Mouse (Mus musculus): ENCODE measurements around the gene Tra2a. TPM values are rescaled to one million over a fixed set of nuclear protein-coding genes. Genes with fewer than 3 reads are reported as not detected.
A peak's percentile ranks its signal among the peaks of the same experiment; 100 is the strongest.

The Tra2a gene
- polyA plus RNA-seq, 1 experiment from 2014 or later = 44.5 TPM

GRCm38 (mm10) chr6:49224923-49225727 lies 38.7 kb downstream of the Tra2a start:
- WGBS = 71% methylated on average over 11 of the region's 11 CpGs
- no peak for DNase-seq (ENCODE audit: low spot score)
- no peak overlapping the region for H3K4me3 ChIP-seq (replicated peaks; ENCODE audit: low read length)
- H3K9me3 ChIP-seq (ENCODE audit: control insufficient read depth, low read length) = no peaks in the 10 kb centered on the region
- no peaks in the 10 kb centered on the region; the same call in 1 of the 2 replicates for H3K4me1 ChIP-seq (replicated peaks; ENCODE audit: control insufficient read depth, insufficient read depth, low read length)
- ATAC-seq (ENCODE audit: low FRiP score) = no peak
- no peak overlapping the region for H3K9ac ChIP-seq
- H3K4me2 ChIP-seq (replicated peaks) = no peak overlapping the region
- no peak overlapping the region for H3K27ac ChIP-seq
- no peaks in the 10 kb centered on the region for H3K27me3 ChIP-seq (ENCODE audit: control insufficient read depth, insufficient read depth, low read length)
- H3K36me3 ChIP-seq (replicated peaks; ENCODE audit: control insufficient read depth, insufficient read depth) = no peaks in the 10 kb centered on the region

GRCm38 (mm10) chr6:49221906-49222305 lies 41.9 kb downstream of the Tra2a start:
- no peak for DNase-seq (ENCODE audit: low spot score)
- Histone ChIP-seq H3K9me3 (ENCODE audit: control insufficient read depth, low read length) (no peaks in the 10 kb centered on the region), H3K9ac (no peak overlapping the region), H3K27me3 (ENCODE audit: control insufficient read depth, insufficient read depth, low read length) (no peaks in the 10 kb centered on the region), H3K4me3 (replicated peaks; ENCODE audit: low read length) (no peak overlapping the region), H3K36me3 (replicated peaks; ENCODE audit: control insufficient read depth, insufficient read depth) (no peaks in the 10 kb centered on the region), H3K4me2 (replicated peaks) (no peak overlapping the region), H3K4me1 (replicated peaks; ENCODE audit: control insufficient read depth, insufficient read depth, low read length) (peaks cover 6% of the 10 kb centered on the region; the same call in 1 of the 2 replicates), H3K27ac (no peak overlapping the region)
- ATAC-seq (ENCODE audit: low FRiP score) = no peak
- WGBS = 5% methylated on average over 7 of the region's 7 CpGs

GRCm38 (mm10) chr6:49219920-49220604 lies 43.8 kb downstream of the Tra2a start:
- H3K4me3 ChIP-seq (replicated peaks; ENCODE audit: low read length) = 0 out of 2 replicates have a peak overlapping the region, but pooled peaks have one; percentile 2
- peak overlapping the region; percentile 36 for H3K4me2 ChIP-seq (replicated peaks)
- H3K27me3 ChIP-seq (ENCODE audit: control insufficient read depth, insufficient read depth, low read length) = no peaks in the 10 kb centered on the region
- no peak overlapping the region for H3K27ac ChIP-seq
- H3K36me3 ChIP-seq (replicated peaks; ENCODE audit: control insufficient read depth, insufficient read depth) = no peaks in the 10 kb centered on the region
- H3K9me3 ChIP-seq (ENCODE audit: control insufficient read depth, low read length) = no peaks in the 10 kb centered on the region
- ATAC-seq (ENCODE audit: low FRiP score) (no peak), DNase-seq (ENCODE audit: low spot score) (no peak)
- H3K9ac ChIP-seq = no peak overlapping the region
- WGBS = 3% methylated on average over 16 of the region's 16 CpGs
- peaks cover 7% of the 10 kb centered on the region; the same call in 1 of the 2 replicates for H3K4me1 ChIP-seq (replicated peaks; ENCODE audit: control insufficient read depth, insufficient read depth, low read length)

- ATAC-seq (ENCODE audit: low FRiP score) (no peak), DNase-seq (ENCODE audit: low spot score) (no peak)
- Histone ChIP-seq H3K4me3 (replicated peaks; ENCODE audit: low read length) (no peak overlapping the region), H3K9ac (no peak overlapping the region), H3K9me3 (ENCODE audit: control insufficient read depth, low read length) (no peaks in the 10 kb centered on the region), H3K27ac (no peak overlapping the region), H3K27me3 (ENCODE audit: control insufficient read depth, insufficient read depth, low read length) (no peaks in the 10 kb centered on the region), H3K4me2 (replicated peaks) (no peak overlapping the region), H3K36me3 (replicated peaks; ENCODE audit: control insufficient read depth, insufficient read depth) (no peaks in the 10 kb centered on the region), H3K4me1 (replicated peaks; ENCODE audit: control insufficient read depth, insufficient read depth, low read length) (peaks cover 7% of the 10 kb centered on the region; the same call in 1 of the 2 replicates)
- WGBS = 10% methylated on average over 4 of the region's 4 CpGs
Observed at GRCm38 (mm10) chr6:49219001-49219560, 44.8 kb downstream of the Tra2a start.

- Histone ChIP-seq H3K9me3 (ENCODE audit: control insufficient read depth, low read length) (no peaks in the 10 kb centered on the region), H3K27me3 (ENCODE audit: control insufficient read depth, insufficient read depth, low read length) (no peaks in the 10 kb centered on the region), H3K4me3 (replicated peaks; ENCODE audit: low read length) (peak overlapping the region; percentile 44), H3K4me2 (replicated peaks) (peak overlapping the region; percentile 75), H3K27ac (no peak overlapping the region), H3K9ac (0 out of 2 replicates have a peak overlapping the region, but pooled peaks have one; percentile 28), H3K4me1 (replicated peaks; ENCODE audit: control insufficient read depth, insufficient read depth, low read length) (peaks cover 8% of the 10 kb centered on the region; the same call in 1 of the 2 replicates), H3K36me3 (replicated peaks; ENCODE audit: control insufficient read depth, insufficient read depth) (no peaks in the 10 kb centered on the region)
- DNase-seq (ENCODE audit: low spot score) (peak; percentile 27), ATAC-seq (ENCODE audit: low FRiP score) (no peak)
- WGBS = under 1% methylated on average over 31 of the region's 31 CpGs
Observed at GRCm38 (mm10) chr6:49218275-49218802, 45.5 kb downstream of the Tra2a start.

GRCm38 (mm10) chr6:49217581-49218274 lies 46.1 kb downstream of the Tra2a start:
- peak overlapping the region; percentile 68 for H3K9ac ChIP-seq
- DNase-seq (ENCODE audit: low spot score) (peak; percentile 94), ATAC-seq (ENCODE audit: low FRiP score) (peak; percentile 94)
- H3K4me2 ChIP-seq (replicated peaks) = peak overlapping the region; percentile 75
- H3K27ac ChIP-seq = peak overlapping the region; percentile 86
- under 1% methylated on average over 56 of the region's 56 CpGs for WGBS
- no peaks in the 10 kb centered on the region for H3K9me3 ChIP-seq (ENCODE audit: control insufficient read depth, low read length)
- no peaks in the 10 kb centered on the region for H3K27me3 ChIP-seq (ENCODE audit: control insufficient read depth, insufficient read depth, low read length)
- peak overlapping the region; percentile 44 for H3K4me3 ChIP-seq (replicated peaks; ENCODE audit: low read length)
- no peaks in the 10 kb centered on the region for H3K36me3 ChIP-seq (replicated peaks; ENCODE audit: control insufficient read depth, insufficient read depth)
- peaks cover 14% of the 10 kb centered on the region; the same call in 1 of the 2 replicates for H3K4me1 ChIP-seq (replicated peaks; ENCODE audit: control insufficient read depth, insufficient read depth, low read length)

- ATAC-seq (ENCODE audit: low FRiP score) (no peak), DNase-seq (ENCODE audit: low spot score) (no peak)
- Histone ChIP-seq H3K36me3 (replicated peaks; ENCODE audit: control insufficient read depth, insufficient read depth) (no peaks in the 10 kb centered on the region), H3K4me2 (replicated peaks) (peak overlapping the region; percentile 85), H3K4me1 (replicated peaks; ENCODE audit: control insufficient read depth, insufficient read depth, low read length) (peaks cover 22% of the 10 kb centered on the region; the same call in 1 of the 2 replicates), H3K9me3 (ENCODE audit: control insufficient read depth, low read length) (no peaks in the 10 kb centered on the region), H3K9ac (peak overlapping the region; percentile 68), H3K27me3 (ENCODE audit: control insufficient read depth, insufficient read depth, low read length) (no peaks in the 10 kb centered on the region), H3K4me3 (replicated peaks; ENCODE audit: low read length) (peak overlapping the region; percentile 44), H3K27ac (peak overlapping the region; percentile 86)
- 2% methylated on average over 11 of the region's 11 CpGs for WGBS
Observed at GRCm38 (mm10) chr6:49216811-49217542, 46.9 kb downstream of the Tra2a start.
